Mouse (Mus musculus) cerebellum, postnatal 36 days (tissue): Measurements from ENCODE around the gene Ankrd6.
A peak's percentile ranks its signal among the peaks of the same experiment; 100 is the strongest.

Experiments used
- DNase-seq, 2 experiments: peaks; one replicate each; pipeline ENCODE4 v3.0.0; 2021 to 2022; ENCODE audit warnings: mixed read lengths in 2 of 2

Gene Ankrd6

GRCm38 (mm10) chr4:32891341-32891740 is 59.3 kb downstream of the Ankrd6 start:
- no peak for DNase-seq

- no peak for DNase-seq
Observed at GRCm38 (mm10) chr4:32890735-32891098, 59.9 kb downstream of the Ankrd6 start.

GRCm38 (mm10) chr4:32889996-32890734 is 60.5 kb downstream of the Ankrd6 start:
- no peak for DNase-seq

- peak; percentile 25 to 36 for DNase-seq
Observed at GRCm38 (mm10) chr4:32889246-32889645, 61.4 kb downstream of the Ankrd6 start.

- no peak for DNase-seq
Observed at GRCm38 (mm10) chr4:32886479-32886878, 64.2 kb downstream of the Ankrd6 start.

- DNase-seq: no peak
Observed at GRCm38 (mm10) chr4:32884599-32884998, 66.0 kb downstream of the Ankrd6 start.

- no peak for DNase-seq
Observed at GRCm38 (mm10) chr4:32881001-32881400, 69.6 kb downstream of the Ankrd6 start.

- no peak for DNase-seq
Observed at GRCm38 (mm10) chr4:32874669-32875068, 76.0 kb downstream of the Ankrd6 start.

- no peak for DNase-seq
Observed at GRCm38 (mm10) chr4:32872189-32872749, 78.4 kb downstream of the Ankrd6 start.

- no peak for DNase-seq
Observed at GRCm38 (mm10) chr4:32869370-32869769, 81.3 kb downstream of the Ankrd6 start.

- DNase-seq: no peak
Observed at GRCm38 (mm10) chr4:32868858-32869257, 81.8 kb downstream of the Ankrd6 start.

GRCm38 (mm10) chr4:32868437-32868836 is 82.2 kb downstream of the Ankrd6 start:
- no peak for DNase-seq

- DNase-seq: no peak
Observed at GRCm38 (mm10) chr4:32867460-32867859, 83.2 kb downstream of the Ankrd6 start.

- DNase-seq: no peak
Observed at GRCm38 (mm10) chr4:32864867-32865242, 85.8 kb downstream of the Ankrd6 start.

GRCm38 (mm10) chr4:32864131-32864866 is 86.3 kb downstream of the Ankrd6 start:
- DNase-seq: no peak

GRCm38 (mm10) chr4:32863447-32864130 is 87.1 kb downstream of the Ankrd6 start:
- no peak for DNase-seq

GRCm38 (mm10) chr4:32862751-32863446 is 87.7 kb downstream of the Ankrd6 start:
- peak in 1 of 2 experiments; percentile 4 for DNase-seq

- no peak for DNase-seq
Observed at GRCm38 (mm10) chr4:32862011-32862750, 88.5 kb downstream of the Ankrd6 start.

GRCm38 (mm10) chr4:32860184-32860965 is 90.3 kb downstream of the Ankrd6 start:
- no peak for DNase-seq

- no peak for DNase-seq
Observed at GRCm38 (mm10) chr4:32855580-32855979, 95.1 kb downstream of the Ankrd6 start.

GRCm38 (mm10) chr4:32854956-32855355 is 95.7 kb downstream of the Ankrd6 start:
- DNase-seq: no peak
